Mouse (Mus musculus): ENCODE data around the gene Mrps15. TPM values are rescaled to one million over a fixed set of nuclear protein-coding genes. Genes with fewer than 3 reads are reported as not detected.

The Mrps15 gene
- total and polyA plus RNA-seq, 3 experiments = 91.5 to 157 TPM; not detected in 1

GRCm38 (mm10) chr4:126062856-126063255 is 16.1 kb downstream of the Mrps15 start (continued):
- no peak for TF ChIP-seq ZMIZ1 (IDR thresholded peaks at IDR 0.05; ENCODE audit: low read depth, low read length)

- no peaks in the 10 kb centered on the region for H3K79me2 ChIP-seq (ENCODE audit: control insufficient read depth, insufficient read depth, low read length, poor library complexity)
- no peaks in the 10 kb centered on the region for H3K9me3 ChIP-seq (replicated peaks; ENCODE audit: insufficient read depth, low read length)
- no peaks in the 10 kb centered on the region for H3K27me3 ChIP-seq (ENCODE audit: control insufficient read depth in 1 of 2, insufficient read depth in 2 of 2, low read length in 2 of 2)
- DNase-seq (ENCODE audit: low read depth, low spot score) = no peak
- H3K9ac ChIP-seq (ENCODE audit: control insufficient read depth, low read depth, low read length, poor library complexity, severe bottlenecking) = no peak overlapping the region
- H3K4me1 ChIP-seq (ENCODE audit: control insufficient read depth in 1 of 2, insufficient read depth in 2 of 2, low read length in 2 of 2) = peaks cover 3 to 9% of the 10 kb centered on the region in 2 experiments; a peak in 3 of 4 replicates
- H3K36me3 ChIP-seq (ENCODE audit: control insufficient read depth in 1 of 2, insufficient read depth in 2 of 2, low read length in 2 of 2) = peaks cover 0 to 10% of the 10 kb centered on the region in 2 experiments; a peak in 2 of 4 replicates
- no peak overlapping the region for H3K4me3 ChIP-seq (ENCODE audit: control insufficient read depth in 1 of 2, insufficient read depth in 1 of 2, low read depth in 2 of 2, low read length in 2 of 2)
- TF ChIP-seq RAD21 (IDR thresholded peaks at IDR 0.05; ENCODE audit: low read depth, low read length) (no peak), JUND (IDR thresholded peaks at IDR 0.05; ENCODE audit: low read depth, low read length) (no peak), MYC (IDR thresholded peaks at IDR 0.05; ENCODE audit: low read depth, low read length) (no peak), KAT2A (conservative IDR thresholded peaks at IDR 0.05; ENCODE audit: low read depth, low read length) (no peak), EP300 (IDR thresholded peaks at IDR 0.05; ENCODE audit: low read depth in 1 of 2, low read length in 2 of 2) (no peak), ZC3H11A (IDR thresholded peaks at IDR 0.05; ENCODE audit: low read depth, low read length) (no peak), SMC3 (IDR thresholded peaks at IDR 0.05; ENCODE audit: low read depth, low read length) (no peak), TAL1 (IDR thresholded peaks at IDR 0.05; ENCODE audit: low read length) (no peak), ETS1 (IDR thresholded peaks at IDR 0.05; ENCODE audit: low read depth, low read length) (no peak), E2F4 (IDR thresholded peaks at IDR 0.05; ENCODE audit: borderline replicate concordance, low read depth, low read length) (no peak), MAZ (IDR thresholded peaks at IDR 0.05; ENCODE audit: low read depth, low read length) (no peak)
- H3K27ac ChIP-seq (ENCODE audit: control insufficient read depth, low read depth, low read length) = no peak overlapping the region
Observed at GRCm38 (mm10) chr4:126065241-126065640, 18.5 kb downstream of the Mrps15 start.

- no peaks in the 10 kb centered on the region for H3K9me3 ChIP-seq (replicated peaks; ENCODE audit: insufficient read depth, low read length)
- H3K27me3 ChIP-seq (ENCODE audit: control insufficient read depth in 1 of 2, insufficient read depth in 2 of 2, low read length in 2 of 2) = no peaks in the 10 kb centered on the region
- peaks cover 0 to 10% of the 10 kb centered on the region in 2 experiments; a peak in 2 of 4 replicates for H3K36me3 ChIP-seq (ENCODE audit: control insufficient read depth in 1 of 2, insufficient read depth in 2 of 2, low read length in 2 of 2)
- no peaks in the 10 kb centered on the region for H3K79me2 ChIP-seq (ENCODE audit: control insufficient read depth, insufficient read depth, low read length, poor library complexity)
- DNase-seq (ENCODE audit: low read depth, low spot score) = no peak
- H3K27ac ChIP-seq (ENCODE audit: control insufficient read depth, low read depth, low read length) = no peak overlapping the region
- H3K4me1 ChIP-seq (ENCODE audit: control insufficient read depth in 1 of 2, insufficient read depth in 2 of 2, low read length in 2 of 2) = peaks cover 3 to 9% of the 10 kb centered on the region in 2 experiments; a peak in 3 of 4 replicates
- no peak for TF ChIP-seq JUND (IDR thresholded peaks at IDR 0.05; ENCODE audit: low read depth, low read length)
- no peak overlapping the region for H3K4me3 ChIP-seq (ENCODE audit: control insufficient read depth in 1 of 2, insufficient read depth in 1 of 2, low read depth in 2 of 2, low read length in 2 of 2)
- no peak overlapping the region for H3K9ac ChIP-seq (ENCODE audit: control insufficient read depth, low read depth, low read length, poor library complexity, severe bottlenecking)
Observed at GRCm38 (mm10) chr4:126067401-126068077, 20.8 kb downstream of the Mrps15 start.

Data from MEL (cell line).